Mouse (Mus musculus) liver, adult 10 weeks (tissue): Measurements from ENCODE around the gene Slc12a7. TPM values are rescaled to one million over a fixed set of nuclear protein-coding genes. Genes with fewer than 3 reads are reported as not detected.

Experiments
- polyA plus RNA-seq: library from polyadenylated mRNA; stranded (reverse); fragments of 350-450 nt; fragmentation: Illumina TruSeq; extraction: RNeasy Lipid Tissue Mini Kit (QIAGEN cat#74804); gene quantifications from one replicate; pipeline ENCODE4 v1.2.3, GENCODE M21; 2014; ENCODE audit warnings: low read depth, low replicate concordance

The Slc12a7 gene
- 10.2 TPM for polyA plus RNA-seq

DNA sequence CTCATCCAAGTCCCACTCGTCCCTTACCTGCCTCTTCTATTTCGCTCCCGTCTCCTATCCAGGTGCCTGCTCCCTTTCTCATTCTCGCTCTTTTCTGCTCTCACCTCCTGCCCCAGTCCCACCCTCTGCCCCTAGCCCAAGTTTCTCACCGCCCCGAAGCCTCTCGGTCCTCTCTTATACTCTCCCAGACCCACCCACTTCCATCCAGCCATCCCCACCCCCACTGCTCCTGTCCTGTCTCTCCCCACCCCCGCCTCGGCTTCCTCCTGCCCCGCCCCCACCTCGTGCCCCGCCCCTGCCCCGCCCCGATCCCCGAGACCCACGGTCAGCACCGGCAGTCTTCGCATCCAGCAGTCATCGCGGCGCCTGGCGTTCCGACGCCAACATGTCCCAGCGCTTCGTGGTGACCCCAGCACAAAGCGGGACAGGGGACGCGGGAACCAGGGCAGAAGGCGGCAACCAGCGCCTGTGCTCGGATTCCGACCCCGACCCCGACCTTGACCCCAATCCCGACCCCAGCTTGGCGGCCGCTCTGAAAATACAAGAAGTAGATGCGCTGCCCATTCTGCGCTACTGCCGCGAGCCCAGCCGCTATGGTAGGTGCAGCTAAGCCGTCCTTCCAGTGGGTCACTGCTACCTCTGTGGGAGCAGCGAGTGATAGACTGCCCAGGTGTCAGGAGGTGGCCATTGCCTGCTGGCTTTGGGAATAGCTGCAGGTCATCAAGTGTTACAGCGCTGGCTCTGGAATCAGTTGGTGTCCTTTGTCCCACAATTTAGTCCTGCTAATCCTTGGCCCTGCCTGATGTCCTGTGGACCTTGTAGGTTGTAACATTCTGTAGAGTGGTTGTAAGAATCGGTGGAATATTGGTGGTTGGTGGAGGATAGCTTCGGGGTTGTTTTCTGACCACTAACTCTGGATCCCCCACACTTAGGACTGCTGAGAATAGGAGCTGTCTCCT, at the start of gene Slc12a7:
TSS of gene Slc12a7 (plus strand) at position 353 of the 959 bp plus-strand sequence.

GRCm38 (mm10) chr13:73704694-73705325, 28.1 kb upstream of the Slc12a7 start, which contains the start of gene Slc6a19:
Gene Slc6a19 (minus strand): TSS chr13:73704865.

DNA sequence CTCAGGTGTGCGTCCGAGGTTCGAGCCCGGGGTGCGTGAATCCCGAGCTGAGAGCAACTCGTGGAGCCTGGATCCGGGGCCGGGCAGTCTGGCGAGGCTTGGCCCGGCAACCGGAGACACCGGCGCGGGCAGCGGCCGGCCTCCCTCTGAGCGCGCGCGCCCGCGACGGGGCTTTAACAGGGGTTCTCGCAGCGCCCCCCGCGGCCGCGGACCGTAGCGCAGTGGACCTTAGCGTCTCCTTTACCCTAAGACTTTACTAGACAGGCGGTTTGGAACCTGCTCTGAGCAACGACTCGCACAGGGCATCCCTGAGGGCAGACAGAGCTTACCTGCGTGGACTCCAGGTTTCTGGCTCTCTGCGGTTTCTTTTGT, 114.6 kb downstream of the Slc12a7 start, which contains the start of gene Nkd2:
TSS of gene Nkd2 (minus strand) at position 167 of the 372 bp plus-strand sequence.

Other genes with a start within 250 kb of the Slc12a7 start
- gene Slc6a3, start 196.3 kb upstream of the Slc12a7 start, polyA plus RNA-seq = not detected
- gene Clptm1l, start 129.1 kb upstream of the Slc12a7 start, polyA plus RNA-seq = 58.1 TPM
- gene Tert, start 106.2 kb upstream of the Slc12a7 start, polyA plus RNA-seq = 2.1 TPM
- gene Slc6a18, start 55.1 kb upstream of the Slc12a7 start, polyA plus RNA-seq = not detected
- gene Slc6a19, start 28.2 kb upstream of the Slc12a7 start, polyA plus RNA-seq = 0.21 TPM
- not detected for gene Nkd2, start 114.5 kb downstream of the Slc12a7 start, polyA plus RNA-seq
- gene Trip13, start 204.7 kb downstream of the Slc12a7 start, polyA plus RNA-seq = 0.87 TPM
- gene Brd9, start 204.7 kb downstream of the Slc12a7 start, polyA plus RNA-seq = 6.6 TPM
- gene Zdhhc11, start 230.8 kb downstream of the Slc12a7 start, polyA plus RNA-seq = not detected